Mouse (Mus musculus) liver, embryonic 11.5 days (tissue): ENCODE data around the gene Polr3h. TPM values are rescaled to one million over a fixed set of nuclear protein-coding genes. Genes with fewer than 3 reads are reported as not detected.

ENCODE experiments used
- ATAC-seq: fragments of 200-750 bp; cut with Nextera tagmentation; replicated peaks from 2 replicates; pipeline ENCODE4 v1.8.0; 2017; ENCODE audit warnings: moderate number of reproducible peaks, mild to moderate bottlenecking, moderate TSS enrichment, moderate library complexity; ENCODE audit not compliant: low FRiP score
- DNase-seq: peaks from one replicate; pipeline ENCODE4 v3.0.0-alpha.2; 2017; ENCODE audit warnings: low spot score
- H3K27ac ChIP-seq: fragments of 300-500 bp; sonication (generic); 2 replicates; pipeline ENCODE4 v1.5.1; 2014; ENCODE audit warnings: mild to moderate bottlenecking, low read depth, low read length, control low read depth
- H3K27me3 ChIP-seq: fragments of 300-500 bp; sonication (generic); replicated peaks from 2 replicates; pipeline ENCODE4 v1.6.1; 2014; ENCODE audit warnings: low read length, mixed read lengths; ENCODE audit not compliant: control insufficient read depth, insufficient read depth
- H3K36me3 ChIP-seq: fragments of 300-500 bp; sonication (generic); 2 replicates; pipeline ENCODE4 v1.6.1; 2014; ENCODE audit warnings: mild to moderate bottlenecking, low read length, moderate library complexity, mixed read lengths; ENCODE audit not compliant: control insufficient read depth, insufficient read depth
- H3K4me1 ChIP-seq: fragments of 300-500 bp; sonication (generic); replicated peaks from 2 replicates; pipeline ENCODE4 v1.6.1; 2014; ENCODE audit warnings: low read length, mixed read lengths; ENCODE audit not compliant: control insufficient read depth, insufficient read depth
- H3K4me2 ChIP-seq: fragments of 300-500 bp; sonication (generic); 2 replicates; pipeline ENCODE4 v1.6.1; 2014; ENCODE audit warnings: mild to moderate bottlenecking, control low read depth, moderate library complexity
- H3K4me3 ChIP-seq: fragments of 300-500 bp; sonication (generic); 2 replicates; pipeline ENCODE4 v1.5.1; 2014; ENCODE audit warnings: low read depth, low read length, control low read depth
- H3K9ac ChIP-seq: fragments of 300-500 bp; sonication (generic); 2 replicates; pipeline ENCODE4 v1.6.1; 2014; ENCODE audit warnings: low read depth, low read length, control low read depth
- H3K9me3 ChIP-seq: fragments of 300-500 bp; sonication (generic); 2 replicates; pipeline ENCODE4 v1.6.1; 2016; ENCODE audit warnings: low read length, inconsistent platforms, mixed read lengths; ENCODE audit not compliant: control insufficient read depth
- WGBS: fragments of 180-500 bp; shearing (Covaris S2); extraction: QIAGEN DNeasy Blood & Tissue Kit; methylation state at CpG from one replicate; pipeline ENCODE4 v1.1.7; 2014; 5-methylcytosine and 5-hydroxymethylcytosine counted together
- polyA plus RNA-seq: library from polyadenylated mRNA; unstranded; fragments of >200 nt; fragmentation: Nextera tagmentation; extraction: Ambion mirVana; gene quantifications from 2 replicates; pipeline ENCODE4 v1.2.1, GENCODE M21; 2014

Gene Polr3h
- polyA plus RNA-seq, 1 experiment from 2014 or later = 131 TPM

DNA sequence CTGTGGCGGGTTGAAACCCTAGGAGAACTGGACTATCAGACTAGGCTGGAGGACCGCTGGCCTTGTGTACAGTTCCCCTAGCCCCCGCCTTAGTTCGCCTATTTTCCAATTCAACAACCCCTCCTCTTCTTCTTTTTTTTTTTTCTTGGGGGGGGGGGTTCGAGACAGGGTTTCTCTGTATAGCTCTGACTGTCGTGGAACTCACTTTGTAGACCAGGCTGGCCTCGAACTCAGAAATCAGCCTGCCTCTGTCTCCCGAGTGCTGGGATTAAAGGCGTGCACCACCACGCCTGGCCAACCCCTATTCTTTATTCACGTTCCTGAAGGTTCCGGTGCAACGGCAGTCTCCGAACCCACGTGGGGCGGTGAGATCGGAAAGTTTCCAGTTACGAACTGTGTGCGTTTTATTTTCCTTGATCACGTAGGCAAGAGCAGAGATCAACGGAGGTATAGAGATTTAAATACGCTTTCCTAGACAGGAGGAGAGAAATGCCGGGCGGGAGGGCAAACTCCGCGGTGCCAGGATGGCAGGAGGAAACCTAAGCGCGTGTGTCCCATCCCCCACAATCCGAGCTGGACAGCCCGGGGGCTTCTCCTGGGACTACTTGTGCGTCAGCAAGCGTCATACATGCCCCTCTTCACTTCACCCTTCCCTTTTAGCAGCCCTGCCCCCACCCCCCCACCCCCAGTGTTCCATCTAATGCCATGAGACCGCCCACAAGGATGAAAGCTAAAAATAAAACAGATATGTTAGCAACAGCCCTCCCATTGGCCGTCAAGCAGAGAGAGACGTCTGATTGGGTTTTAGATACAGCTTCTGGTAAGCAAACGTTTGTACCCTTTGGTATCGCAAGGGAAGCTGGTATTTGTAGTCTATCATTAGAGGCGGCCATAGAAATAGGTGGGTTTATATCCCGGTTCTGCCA is 66.4 kb downstream of the Polr3h start:
- peak; percentile 79 for ATAC-seq
- peak overlapping the region; percentile 84 for H3K9ac ChIP-seq
- 1% methylated on average over 39 of the region's 39 CpGs for WGBS
- peaks cover 9% of the 10 kb centered on the region; the same call in 1 of the 2 replicates for H3K4me1 ChIP-seq
- peak overlapping the region; percentile 94 for H3K27ac ChIP-seq
- peak overlapping the region; percentile 90 for H3K4me3 ChIP-seq
- H3K27me3 ChIP-seq = no peaks in the 10 kb centered on the region
- no peaks in the 10 kb centered on the region for H3K9me3 ChIP-seq
- peak overlapping the region; percentile 98 for H3K4me2 ChIP-seq
- H3K36me3 ChIP-seq = no peaks in the 10 kb centered on the region
- peak; percentile 86 for DNase-seq

DNA sequence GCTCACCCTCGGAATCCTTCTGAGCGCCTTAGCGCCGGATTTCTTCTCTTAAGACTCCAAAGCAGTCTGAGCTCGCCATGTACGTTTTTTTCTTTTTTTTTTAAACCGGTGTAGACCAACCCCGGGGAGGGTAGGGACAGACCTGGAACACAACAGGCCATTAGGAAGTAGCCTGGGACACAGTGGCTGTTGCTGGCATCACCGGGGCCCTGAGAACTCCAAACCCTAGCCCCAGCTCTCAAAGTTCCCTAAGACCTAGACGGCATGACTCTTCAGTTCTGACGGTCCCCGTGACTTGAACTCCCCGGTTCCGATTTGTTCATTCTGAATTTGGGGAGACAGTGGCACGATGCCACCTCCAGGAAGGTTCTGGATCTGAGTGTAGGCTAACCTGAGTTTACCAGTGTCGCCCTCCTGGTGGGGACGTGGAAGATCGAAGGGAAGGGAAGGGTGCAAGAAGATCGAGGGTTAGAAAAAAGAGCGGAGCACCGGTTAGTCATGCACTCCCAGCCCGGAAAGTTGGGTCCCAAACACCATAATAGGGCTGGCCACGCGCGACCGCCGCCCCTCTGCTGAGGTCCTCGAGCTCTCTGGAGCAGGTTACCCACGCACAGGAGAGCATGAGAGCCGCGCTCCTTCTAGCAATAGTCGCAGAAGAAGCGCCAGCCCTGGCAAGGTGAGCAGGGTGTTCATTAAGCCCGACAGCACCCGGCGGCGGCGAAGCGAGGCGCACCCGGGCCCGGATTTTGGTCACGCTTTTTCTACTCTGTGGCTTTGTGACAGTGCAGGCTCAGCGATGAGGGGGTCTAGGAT is 67.3 kb downstream of the Polr3h start, which contains the start of gene Tob2:
Gene Tob2 (minus strand): TSS at position 280 of the 813 bp plus-strand sequence.
- Histone ChIP-seq H3K9ac (peak within 1 kb of the TSS; percentile 84), H3K27me3 (no peaks in the 10 kb centered on the region), H3K36me3 (peaks cover 2% of the 10 kb centered on the region; the same call in 1 of the 2 replicates), H3K4me1 (peaks cover 9% of the 10 kb centered on the region; the same call in 1 of the 2 replicates), H3K27ac (peak within 1 kb of the TSS; percentile 94), H3K4me3 (peak within 1 kb of the TSS; percentile 90), H3K4me2 (peak within 1 kb of the TSS; percentile 98), H3K9me3 (no peaks in the 10 kb centered on the region)
- ATAC-seq (0 out of 2 replicates have a peak, but pooled peaks have one; percentile 3), DNase-seq (peak; percentile 73)
- WGBS = under 1% methylated on average over 44 of the region's 44 CpGs

DNA sequence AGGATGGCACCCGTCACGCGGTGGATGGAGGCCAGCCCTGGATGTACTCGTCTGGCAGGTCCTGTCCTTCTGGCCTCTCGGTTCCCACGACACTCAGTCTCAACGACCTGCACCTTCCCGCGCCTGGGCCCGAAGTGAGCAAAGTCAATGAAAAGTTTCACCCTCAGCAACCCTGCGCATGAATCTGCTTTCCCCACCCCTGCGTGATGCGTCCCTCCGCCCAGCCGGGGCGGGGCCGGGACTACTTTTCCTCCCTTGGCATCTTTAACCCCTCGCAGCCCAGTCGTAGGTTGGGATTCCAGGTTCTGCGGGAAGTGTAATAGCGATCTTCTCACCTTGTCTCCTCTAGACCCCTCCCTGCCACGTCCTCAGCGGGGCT is 67.9 kb downstream of the Polr3h start:
- DNase-seq = peak; percentile 95
- Histone ChIP-seq H3K27ac (peak overlapping the region; percentile 94), H3K4me3 (peak overlapping the region; percentile 90), H3K9ac (peak overlapping the region; percentile 84), H3K4me1 (peaks cover 9% of the 10 kb centered on the region; the same call in 1 of the 2 replicates), H3K9me3 (no peaks in the 10 kb centered on the region), H3K27me3 (no peaks in the 10 kb centered on the region), H3K4me2 (peak overlapping the region; percentile 98), H3K36me3 (peaks cover 2% of the 10 kb centered on the region; the same call in 1 of the 2 replicates)
- peak; percentile 37 for ATAC-seq
- WGBS = under 1% methylated on average over 23 of the region's 23 CpGs

DNA sequence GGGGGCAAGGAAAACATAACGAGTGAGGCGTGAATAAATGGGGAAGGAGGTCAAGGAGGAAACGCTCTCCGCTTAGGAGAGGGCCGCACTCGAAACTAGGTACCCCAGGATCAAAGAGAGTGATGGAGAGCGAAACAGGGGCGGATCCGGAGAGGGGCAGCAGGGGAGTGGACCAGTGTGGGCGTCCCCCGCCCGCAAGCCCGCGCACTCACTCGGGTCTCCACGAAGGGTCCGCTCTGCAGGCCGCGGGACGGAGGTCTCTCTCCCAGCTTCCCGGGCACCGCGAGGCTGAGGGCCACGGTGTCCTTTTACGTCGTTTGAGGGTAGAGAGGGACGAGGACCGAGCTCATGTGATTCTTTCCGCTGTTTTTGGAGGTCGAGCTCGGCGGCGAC is 68.3 kb downstream of the Polr3h start:
- Histone ChIP-seq H3K4me2 (peak overlapping the region; percentile 98), H3K4me3 (peak overlapping the region; percentile 90), H3K9me3 (no peaks in the 10 kb centered on the region), H3K27me3 (no peaks in the 10 kb centered on the region), H3K9ac (peak overlapping the region; percentile 84), H3K4me1 (peaks cover 9% of the 10 kb centered on the region; the same call in 1 of the 2 replicates), H3K36me3 (peaks cover 2% of the 10 kb centered on the region; the same call in 1 of the 2 replicates), H3K27ac (peak overlapping the region; percentile 94)
- no peak for DNase-seq
- peak; percentile 22; the same call in 1 of the 2 replicates for ATAC-seq
- under 1% methylated on average over 33 of the region's 33 CpGs for WGBS

DNA sequence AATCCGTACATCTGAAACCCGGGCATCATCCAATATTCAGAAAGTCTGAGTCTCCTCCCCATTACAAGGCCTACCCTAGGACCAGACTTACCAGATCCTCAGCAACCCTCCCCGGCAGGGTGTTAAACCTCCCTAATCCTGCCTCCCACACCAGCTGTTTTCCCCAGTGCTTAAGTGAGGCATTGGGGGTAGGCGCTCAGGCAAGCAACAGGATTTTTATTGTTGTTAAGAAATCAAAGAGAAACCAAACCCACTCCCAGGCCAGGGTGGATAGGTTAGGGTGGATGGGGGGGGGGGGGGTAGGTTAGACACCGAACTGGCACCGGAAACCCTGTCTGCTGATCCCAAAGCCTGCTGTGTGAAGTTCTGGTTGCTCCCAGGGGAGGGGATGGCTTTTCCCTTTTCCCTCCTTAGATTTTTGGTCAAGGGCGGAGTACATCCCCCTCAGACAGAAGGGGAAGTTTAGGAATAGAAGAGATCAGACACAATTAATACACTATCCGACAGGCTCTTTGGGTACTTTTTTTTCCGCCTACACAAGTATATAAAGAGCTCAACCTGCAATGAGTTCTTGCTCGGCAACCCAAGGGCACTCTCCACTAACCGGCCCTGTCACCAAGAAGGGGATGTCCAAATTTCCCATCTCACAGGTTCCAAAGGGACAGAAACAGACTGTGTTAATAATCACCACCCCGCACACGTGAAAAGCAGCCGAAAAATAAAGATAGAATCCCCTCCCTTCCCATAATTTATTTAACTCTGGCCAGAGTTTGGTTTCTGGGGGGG is 68.9 kb downstream of the Polr3h start:
- Histone ChIP-seq H3K4me3 (peak overlapping the region; percentile 90), H3K27ac (peak overlapping the region; percentile 63), H3K36me3 (peaks cover 4% of the 10 kb centered on the region; the same call in 1 of the 2 replicates), H3K9ac (peak overlapping the region; percentile 84), H3K9me3 (no peaks in the 10 kb centered on the region), H3K4me2 (peak overlapping the region; percentile 98), H3K4me1 (peaks cover 9% of the 10 kb centered on the region; the same call in 1 of the 2 replicates), H3K27me3 (no peaks in the 10 kb centered on the region)
- DNase-seq (peak; percentile 43), ATAC-seq (no peak)
- 1% methylated on average over 14 of the region's 14 CpGs for WGBS

DNA sequence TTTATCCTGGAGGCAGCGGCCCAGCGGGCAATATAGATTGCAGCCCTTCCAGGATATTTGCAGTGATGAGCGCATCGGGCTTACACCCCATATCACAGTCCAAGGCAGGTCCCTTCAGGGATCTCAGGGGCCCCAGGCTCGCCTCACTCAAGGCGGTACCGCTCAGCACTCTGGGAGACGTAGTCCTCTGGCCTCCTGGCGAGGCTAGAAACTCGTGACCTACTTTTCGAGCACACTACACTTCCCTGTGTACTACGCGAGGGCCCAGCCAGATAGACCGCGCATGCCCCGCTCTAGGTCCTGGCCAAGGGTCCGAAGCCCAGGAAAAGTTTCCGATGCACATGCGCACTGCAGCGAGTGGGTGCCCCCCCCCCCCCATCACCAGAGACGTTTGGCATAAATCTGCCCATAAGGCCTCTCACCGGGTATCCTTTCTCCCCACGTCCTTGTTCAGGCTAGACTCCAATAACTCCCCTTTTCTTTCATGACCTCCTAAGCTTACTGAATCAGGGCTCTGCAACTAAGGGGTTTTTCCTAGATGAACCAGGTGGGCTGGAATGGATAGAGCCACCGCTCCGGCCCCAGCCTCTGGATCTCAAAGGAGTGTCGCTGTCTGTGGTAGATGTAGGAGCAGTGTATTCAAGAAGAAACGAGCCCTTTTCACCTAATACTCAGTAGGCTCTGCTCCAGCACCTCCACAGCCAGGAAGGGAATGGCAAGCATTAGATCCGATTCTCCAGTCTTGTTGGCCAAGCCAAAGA is 69.8 kb downstream of the Polr3h start:
- Histone ChIP-seq H3K36me3 (peaks cover 13% of the 10 kb centered on the region), H3K4me2 (peak overlapping the region; percentile 98), H3K4me3 (peak overlapping the region; percentile 90), H3K27ac (peak overlapping the region; percentile 63), H3K9ac (peak overlapping the region; percentile 84), H3K9me3 (no peaks in the 10 kb centered on the region), H3K27me3 (no peaks in the 10 kb centered on the region), H3K4me1 (peaks cover 9% of the 10 kb centered on the region; the same call in 1 of the 2 replicates)
- DNase-seq = peak; percentile 83
- WGBS = under 1% methylated on average over 28 of the region's 28 CpGs
- ATAC-seq = peak; percentile 88

DNA sequence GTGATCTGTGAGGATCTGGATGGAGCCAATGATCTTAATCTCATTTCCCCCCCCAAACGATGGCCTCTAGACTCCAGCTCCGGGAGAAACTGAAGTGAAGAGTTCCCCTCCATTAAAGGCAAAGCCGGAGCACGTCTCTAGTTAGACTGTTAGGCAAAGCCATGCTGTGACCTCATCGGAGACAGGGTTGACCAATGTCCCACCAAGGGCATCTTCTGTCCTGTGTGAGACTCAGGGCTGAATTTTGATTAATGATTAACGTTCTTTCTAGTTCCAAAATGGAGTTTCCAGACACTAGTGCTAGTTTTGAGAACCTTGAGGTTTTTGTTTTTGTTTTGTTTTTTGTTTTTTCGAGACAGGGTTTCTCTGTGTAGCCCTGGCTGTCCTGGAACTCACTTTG is 73.0 kb downstream of the Polr3h start:
- Histone ChIP-seq H3K4me2 (no peak overlapping the region), H3K4me3 (no peak overlapping the region), H3K4me1 (peaks cover 5% of the 10 kb centered on the region; the same call in 1 of the 2 replicates), H3K9ac (no peak overlapping the region), H3K9me3 (no peaks in the 10 kb centered on the region), H3K27ac (no peak overlapping the region), H3K36me3 (peaks cover 29% of the 10 kb centered on the region), H3K27me3 (no peaks in the 10 kb centered on the region)
- DNase-seq = no peak
- WGBS = 77% methylated on average over 7 of the region's 7 CpGs
- ATAC-seq = no peak
